Comparison of ENCODE assay signal across 8 mouse cellular contexts in the genomic region with DNA sequence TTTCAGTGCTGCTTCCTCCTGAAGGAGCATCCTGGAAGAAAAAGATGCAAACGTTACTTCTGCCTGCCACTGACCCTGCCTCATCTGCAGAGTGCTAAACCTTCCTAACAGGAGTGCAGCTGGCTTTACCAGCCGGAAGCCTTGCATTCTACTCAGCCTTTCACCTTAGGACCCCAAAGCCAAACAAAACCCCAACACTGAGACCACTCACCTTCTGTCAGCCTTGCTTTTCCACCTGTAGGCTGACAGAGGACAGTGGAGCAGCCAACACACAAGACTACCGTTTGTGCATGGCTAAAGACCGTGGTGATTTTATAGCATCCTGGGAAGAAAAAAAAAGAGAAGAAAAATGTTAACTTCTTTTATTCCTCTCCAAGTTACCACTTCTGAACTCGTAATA. TPM values are rescaled to one million over a fixed set of nuclear protein-coding genes. Genes with fewer than 3 reads are reported as not detected.
DNase-seq lines count a peak whose midpoint lies in the region; ATAC-seq and TF ChIP-seq lines count a peak whose summit lies in the region.

No protein-coding gene starts in this region.

- H3K36me3 ChIP-seq in liver, adult 2 months (ENCODE audit: control insufficient read depth, insufficient read depth, low read length) = peaks cover 43% of the 10 kb centered on the region
- peaks cover 48% of the 10 kb centered on the region for H3K36me3 ChIP-seq in embryonic facial prominence, embryonic 13.5 days
- H3K36me3 ChIP-seq in intestine, embryonic 15.5 days = peaks cover 21% of the 10 kb centered on the region
- peaks cover 43% of the 10 kb centered on the region for H3K36me3 ChIP-seq in neural tube, embryonic 12.5 days

- WGBS in liver, adult 2 months = 3% methylated on average over 5 of the region's 5 CpGs
- WGBS in embryonic facial prominence, embryonic 13.5 days = 12% methylated on average over 5 of the region's 5 CpGs
- WGBS in intestine, embryonic 15.5 days = 11% methylated on average over 5 of the region's 5 CpGs
- WGBS in neural tube, embryonic 12.5 days = 20% methylated on average over 5 of the region's 5 CpGs

- H3K9ac ChIP-seq in liver, adult 2 months (ENCODE audit: low read depth, low read length) = peak overlapping the region; percentile 98
- H3K9ac ChIP-seq in embryonic facial prominence, embryonic 13.5 days = peak overlapping the region; percentile 94
- H3K9ac ChIP-seq in intestine, embryonic 15.5 days = peak overlapping the region; percentile 73
- H3K9ac ChIP-seq in neural tube, embryonic 12.5 days = peak overlapping the region; percentile 88

- peak overlapping the region; percentile 98 for H3K4me3 ChIP-seq in liver, adult 2 months (ENCODE audit: insufficient read depth, low read depth, low read length)
- H3K4me3 ChIP-seq in embryonic facial prominence, embryonic 13.5 days = peak overlapping the region; percentile 85
- H3K4me3 ChIP-seq in intestine, embryonic 15.5 days (replicated peaks) = peak overlapping the region; percentile 60
- H3K4me3 ChIP-seq in neural tube, embryonic 12.5 days = peak overlapping the region; percentile 82

- H3K4me2 ChIP-seq in embryonic facial prominence, embryonic 13.5 days = peak overlapping the region; percentile 93
- H3K4me2 ChIP-seq in intestine, embryonic 15.5 days (replicated peaks) = peak overlapping the region; percentile 82
- peak overlapping the region; percentile 90 for H3K4me2 ChIP-seq in neural tube, embryonic 12.5 days (replicated peaks)

- H3K4me1 ChIP-seq in liver, adult 2 months (ENCODE audit: control insufficient read depth, insufficient read depth, low read length) = peaks cover 11% of the 10 kb centered on the region
- peaks cover 29% of the 10 kb centered on the region for H3K4me1 ChIP-seq in embryonic facial prominence, embryonic 13.5 days
- H3K4me1 ChIP-seq in intestine, embryonic 15.5 days (replicated peaks) = peaks cover 20% of the 10 kb centered on the region
- H3K4me1 ChIP-seq in neural tube, embryonic 12.5 days = peaks cover 20% of the 10 kb centered on the region

- ATAC-seq in embryonic facial prominence, embryonic 13.5 days (ENCODE audit: insufficient number of reproducible peaks, insufficient read depth, low FRiP score, low TSS enrichment, low read depth) = no peak
- ATAC-seq in intestine, embryonic 15.5 days = no peak
- no peak for ATAC-seq in neural tube, embryonic 12.5 days (ENCODE audit: low FRiP score, low read depth)

- TF ChIP-seq CTCF in liver, adult 2 months (IDR thresholded peaks at IDR 0.05; ENCODE audit: low read depth, low read length) = no peak

- peaks cover 9% of the 10 kb centered on the region; the same call in 1 of the 2 replicates for H3K79me2 ChIP-seq in liver, adult 2 months (ENCODE audit: control insufficient read depth, insufficient read depth, low read length)

- H3K27ac ChIP-seq in liver, adult 2 months (replicated peaks; ENCODE audit: insufficient read depth, low read depth, low read length) = no peak overlapping the region; the same call in 1 of the 2 replicates
- H3K27ac ChIP-seq in embryonic facial prominence, embryonic 13.5 days = peak overlapping the region; percentile 90; the same call in 1 of the 2 replicates
- H3K27ac ChIP-seq in intestine, embryonic 15.5 days = no peak overlapping the region
- H3K27ac ChIP-seq in neural tube, embryonic 12.5 days = no peak overlapping the region

- DNase-seq in liver, adult 2 months (ENCODE audit: extremely low read depth, low read depth, low spot score) = no peak
- DNase-seq in liver = no peak
- no peak for DNase-seq in left cerebral cortex, adult 8-10 months (ENCODE audit: low spot score in 2 of 2)
- no peak for DNase-seq in urinary bladder, postnatal 10 days (ENCODE audit: low spot score)
- no peak for DNase-seq in T-cell, adult 2 months (ENCODE audit: low spot score)

- TF ChIP-seq POLR2A in liver, adult 2 months (IDR thresholded peaks at IDR 0.05; ENCODE audit: extremely low read depth, insufficient read depth, low read length) = no peak

- H3K27me3 ChIP-seq in liver, adult 2 months (ENCODE audit: control insufficient read depth, insufficient read depth, low read length) = no peaks in the 10 kb centered on the region
- H3K27me3 ChIP-seq in embryonic facial prominence, embryonic 13.5 days = no peaks in the 10 kb centered on the region
- no peaks in the 10 kb centered on the region for H3K27me3 ChIP-seq in intestine, embryonic 15.5 days (replicated peaks)
- no peaks in the 10 kb centered on the region for H3K27me3 ChIP-seq in neural tube, embryonic 12.5 days (replicated peaks)

- no peaks in the 10 kb centered on the region for H3K9me3 ChIP-seq in embryonic facial prominence, embryonic 13.5 days
- no peaks in the 10 kb centered on the region for H3K9me3 ChIP-seq in intestine, embryonic 15.5 days
- H3K9me3 ChIP-seq in neural tube, embryonic 12.5 days = no peaks in the 10 kb centered on the region

RNA-seq across cellular contexts. Expression of gene Rps27, which starts 0.7 kb away (rescaled TPM):
- total RNA-seq in liver, adult 2 months (2014; rRNA removed) = 904 and 942 TPM in 2 replicates
- 220 and 226 TPM in 2 replicates for polyA plus RNA-seq in liver, adult 2 months (2012; rRNA removed)
- polyA plus RNA-seq in embryonic facial prominence, embryonic 13.5 days (2015; fragmentation: Nextera tagmentation; extraction: Ambion mirVana) = 1,327 and 1,965 TPM in 2 replicates
- polyA plus RNA-seq in intestine, embryonic 15.5 days (2015; fragmentation: Nextera tagmentation; extraction: Ambion mirVana) = 1,458 and 1,499 TPM in 2 replicates
- 952 and 1,028 TPM in 2 replicates for polyA plus RNA-seq in neural tube, embryonic 12.5 days (2016; fragmentation: Nextera tagmentation; extraction: Ambion mirVana)
- 1,000 to 10,000 TPM; 1,002 to 1,118 (median 1,038) TPM for total RNA-seq in left cerebral cortex, adult 8-10 months (2022)

RNA-seq across cellular contexts. Expression of gene Rab13, which starts 0.8 kb away (rescaled TPM):
- total RNA-seq in liver, adult 2 months (2014; rRNA removed) = 4.8 and 5.2 TPM in 2 replicates
- polyA plus RNA-seq in liver, adult 2 months (2012; rRNA removed) = 3.0 and 3.4 TPM in 2 replicates
- 35.4 and 38.9 TPM in 2 replicates for polyA plus RNA-seq in embryonic facial prominence, embryonic 13.5 days (2015; fragmentation: Nextera tagmentation; extraction: Ambion mirVana)
- polyA plus RNA-seq in intestine, embryonic 15.5 days (2015; fragmentation: Nextera tagmentation; extraction: Ambion mirVana) = 23.1 and 23.5 TPM in 2 replicates
- polyA plus RNA-seq in neural tube, embryonic 12.5 days (2016; fragmentation: Nextera tagmentation; extraction: Ambion mirVana) = 22.3 and 23.4 TPM in 2 replicates
- total RNA-seq in left cerebral cortex, adult 8-10 months (2022) = 10 to 100 TPM in 1 of 4 experiments, 1 to 10 TPM in 3; 7.6 to 11.3 (median 8.5) TPM

RNA-seq across cellular contexts. Expression of gene Jtb, which starts 18.7 kb away (rescaled TPM):
- 44.9 and 57.5 TPM in 2 replicates for total RNA-seq in liver, adult 2 months (2014; rRNA removed)
- polyA plus RNA-seq in liver, adult 2 months (2012; rRNA removed) = 73.7 and 77.0 TPM in 2 replicates
- 107 and 113 TPM in 2 replicates for polyA plus RNA-seq in embryonic facial prominence, embryonic 13.5 days (2015; fragmentation: Nextera tagmentation; extraction: Ambion mirVana)
- 111 and 113 TPM in 2 replicates for polyA plus RNA-seq in intestine, embryonic 15.5 days (2015; fragmentation: Nextera tagmentation; extraction: Ambion mirVana)
- 86.3 and 86.7 TPM in 2 replicates for polyA plus RNA-seq in neural tube, embryonic 12.5 days (2016; fragmentation: Nextera tagmentation; extraction: Ambion mirVana)
- total RNA-seq in left cerebral cortex, adult 8-10 months (2022) = 10 to 100 TPM; 29.4 to 40.3 (median 33.6) TPM

RNA-seq across cellular contexts. Expression of gene Creb3l4, which starts 30.6 kb away (rescaled TPM):
- total RNA-seq in liver, adult 2 months (2014; rRNA removed) = 0.09 and 0.13 TPM in 2 replicates
- polyA plus RNA-seq in liver, adult 2 months (2012; rRNA removed) = 0.12 and 0.16 TPM in 2 replicates
- polyA plus RNA-seq in embryonic facial prominence, embryonic 13.5 days (2015; fragmentation: Nextera tagmentation; extraction: Ambion mirVana) = 8.9 and 9.1 TPM in 2 replicates
- polyA plus RNA-seq in intestine, embryonic 15.5 days (2015; fragmentation: Nextera tagmentation; extraction: Ambion mirVana) = 10.7 and 14.5 TPM in 2 replicates
- polyA plus RNA-seq in neural tube, embryonic 12.5 days (2016; fragmentation: Nextera tagmentation; extraction: Ambion mirVana) = 3.8 and 4.2 TPM in 2 replicates
- total RNA-seq in left cerebral cortex, adult 8-10 months (2022) = under 1 TPM; 0.25 to 0.72 (median 0.52) TPM

RNA-seq across cellular contexts. Expression of gene Slc39a1, which starts 35.2 kb away (rescaled TPM):
- total RNA-seq in liver, adult 2 months (2014; rRNA removed) = 59.3 and 64.3 TPM in 2 replicates
- polyA plus RNA-seq in liver, adult 2 months (2012; rRNA removed) = 67.7 and 68.0 TPM in 2 replicates
- 86.2 and 92.6 TPM in 2 replicates for polyA plus RNA-seq in embryonic facial prominence, embryonic 13.5 days (2015; fragmentation: Nextera tagmentation; extraction: Ambion mirVana)
- polyA plus RNA-seq in intestine, embryonic 15.5 days (2015; fragmentation: Nextera tagmentation; extraction: Ambion mirVana) = 114 and 119 TPM in 2 replicates
- 33.8 and 44.2 TPM in 2 replicates for polyA plus RNA-seq in neural tube, embryonic 12.5 days (2016; fragmentation: Nextera tagmentation; extraction: Ambion mirVana)
- total RNA-seq in left cerebral cortex, adult 8-10 months (2022) = 10 to 100 TPM; 43.0 to 52.8 (median 49.6) TPM
